Mouse (Mus musculus) CD4-positive, CD25-positive, alpha-beta regulatory T cell, adult 2 months (primary cell): ENCODE results near the gene Pigyl.
A peak's percentile ranks its signal among the peaks of the same experiment; 100 is the strongest.

Experiments
- DNase-seq: peaks from one replicate; pipeline ENCODE4 v3.0.0-alpha.2; 2012; ENCODE audit warnings: low read depth, low spot score

Gene Pigyl

GRCm38 (mm10) chr9:22156497-22157245 lies at the start of gene Pigyl:
Gene Pigyl (plus strand): TSS chr9:22156846.
- peak; percentile 100 for DNase-seq

- no peak for DNase-seq
These were observed 48.5 kb upstream of the Pigyl start for GRCm38 (mm10) chr9:22108194-22108593.

GRCm38 (mm10) chr9:22115635-22116034 lies 41.0 kb upstream of the Pigyl start:
- DNase-seq = no peak

GRCm38 (mm10) chr9:22116086-22116485 lies 40.6 kb upstream of the Pigyl start:
- DNase-seq = peak; percentile 23

GRCm38 (mm10) chr9:22116740-22117426 lies 39.8 kb upstream of the Pigyl start, which contains the start of gene Elof1:
Gene Elof1 (minus strand): TSS chr9:22117172.
- DNase-seq = peak; percentile 98

GRCm38 (mm10) chr9:22117754-22118456 lies 38.7 kb upstream of the Pigyl start:
- DNase-seq = peak; percentile 94

- no peak for DNase-seq
These were observed 37.1 kb upstream of the Pigyl start for GRCm38 (mm10) chr9:22119543-22119942.

GRCm38 (mm10) chr9:22121545-22121944 lies 35.1 kb upstream of the Pigyl start:
- DNase-seq = no peak

GRCm38 (mm10) chr9:22122005-22122404 lies 34.6 kb upstream of the Pigyl start:
- DNase-seq = no peak

- DNase-seq = peak; percentile 40
These were observed 33.5 kb upstream of the Pigyl start for GRCm38 (mm10) chr9:22123069-22123609.

- no peak for DNase-seq
These were observed 32.5 kb upstream of the Pigyl start for GRCm38 (mm10) chr9:22124169-22124568.

GRCm38 (mm10) chr9:22125246-22126027 lies 31.2 kb upstream of the Pigyl start:
- no peak for DNase-seq

- DNase-seq = peak; percentile 67
These were observed 25.2 kb upstream of the Pigyl start for GRCm38 (mm10) chr9:22131226-22131981.

GRCm38 (mm10) chr9:22132220-22132619 lies 24.4 kb upstream of the Pigyl start:
- peak; percentile 66 for DNase-seq

GRCm38 (mm10) chr9:22134246-22134890 lies 22.3 kb upstream of the Pigyl start:
- DNase-seq = peak; percentile 74

GRCm38 (mm10) chr9:22134988-22135643 lies 21.5 kb upstream of the Pigyl start:
- DNase-seq = no peak

- DNase-seq = peak; percentile 81
These were observed 20.8 kb upstream of the Pigyl start, which contains the start of gene Acp5 for GRCm38 (mm10) chr9:22135644-22136390. Gene Acp5 (minus strand): TSS chr9:22135711.

- DNase-seq = no peak
These were observed 19.7 kb upstream of the Pigyl start for GRCm38 (mm10) chr9:22136765-22137547.
